Mouse (Mus musculus) liver, embryonic 12.5 days (tissue): ENCODE results near the gene Ston1. TPM values are rescaled to one million over a fixed set of nuclear protein-coding genes. Genes with fewer than 3 reads are reported as not detected.

ENCODE experiments used
- ATAC-seq: fragments of 200-750 bp; cut with Nextera tagmentation; 2 replicates; pipeline ENCODE4 v1.8.0; 2017; ENCODE audit warnings: moderate number of reproducible peaks, mild to moderate bottlenecking, moderate library complexity
- H3K27ac ChIP-seq: fragments of 300-500 bp; sonication (generic); 2 replicates; pipeline ENCODE4 v1.5.1; 2016; ENCODE audit warnings: mild to moderate bottlenecking
- H3K27me3 ChIP-seq: fragments of 300-500 bp; sonication (generic); replicated peaks from 2 replicates; pipeline ENCODE4 v1.6.1; 2016; ENCODE audit warnings: mild to moderate bottlenecking, moderate library complexity
- H3K36me3 ChIP-seq: fragments of 300-500 bp; sonication (generic); 2 replicates; pipeline ENCODE4 v1.6.1; 2016; ENCODE audit warnings: mild to moderate bottlenecking, moderate library complexity
- H3K4me1 ChIP-seq: fragments of 300-500 bp; sonication (generic); 2 replicates; pipeline ENCODE4 v1.6.1; 2016
- H3K4me2 ChIP-seq: fragments of 300-500 bp; sonication (generic); 2 replicates; pipeline ENCODE4 v1.6.1; 2016; ENCODE audit warnings: mild to moderate bottlenecking, moderate library complexity
- H3K4me3 ChIP-seq: fragments of 300-500 bp; sonication (generic); 2 replicates; pipeline ENCODE4 v1.5.1; 2016; ENCODE audit warnings: mild to moderate bottlenecking, moderate library complexity
- H3K9ac ChIP-seq: fragments of 300-500 bp; sonication (generic); 2 replicates; pipeline ENCODE4 v1.6.1; 2016; ENCODE audit warnings: mild to moderate bottlenecking, moderate library complexity
- H3K9me3 ChIP-seq: fragments of 300-500 bp; sonication (generic); replicated peaks from 2 replicates; pipeline ENCODE4 v1.6.1; 2016; ENCODE audit warnings: mild to moderate bottlenecking, moderate library complexity
- WGBS: fragments of 180-500 bp; shearing (Covaris S2); methylation state at CpG from one replicate; pipeline ENCODE4 v1.1.7; 2016; ENCODE audit not compliant: insufficient replicate concordance; 5-methylcytosine and 5-hydroxymethylcytosine counted together
- polyA plus RNA-seq: library from polyadenylated mRNA; unstranded; fragments of >200 nt; fragmentation: Nextera tagmentation; extraction: Ambion mirVana; gene quantifications from 2 replicates; pipeline ENCODE4 v1.2.1, GENCODE M21; 2016

The Ston1 gene
- polyA plus RNA-seq, 1 experiment from 2014 or later = 1.4 TPM

DNA sequence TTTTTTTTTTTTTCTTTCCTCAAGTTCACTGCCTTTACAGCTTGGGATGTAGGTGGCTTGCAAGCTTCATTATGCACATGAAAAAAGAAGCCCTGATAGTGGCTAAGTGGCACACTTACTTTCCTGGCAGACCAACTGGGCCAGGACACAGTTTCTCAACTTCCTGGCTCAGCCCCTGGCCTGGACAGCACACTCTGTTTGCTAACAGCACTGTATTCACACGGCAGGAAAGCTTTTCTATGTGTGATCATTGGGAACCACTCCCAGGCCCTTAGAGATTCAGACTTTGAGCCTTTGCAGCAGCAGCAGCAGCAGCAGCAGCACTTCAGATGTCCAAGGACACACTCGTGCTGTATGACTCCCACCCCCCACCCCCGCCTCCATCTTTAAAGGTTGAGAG is 16.8 kb downstream of the Ston1 start:
- no peaks in the 10 kb centered on the region for H3K9me3 ChIP-seq
- 41% methylated on average over 3 of the region's 3 CpGs for WGBS
- H3K27me3 ChIP-seq = no peaks in the 10 kb centered on the region
- no peaks in the 10 kb centered on the region for H3K36me3 ChIP-seq
- no peak overlapping the region for H3K27ac ChIP-seq
- no peak overlapping the region for H3K9ac ChIP-seq
- no peak overlapping the region for H3K4me2 ChIP-seq
- no peak overlapping the region for H3K4me3 ChIP-seq
- ATAC-seq = no peak
- 0 out of 2 replicates have a peak, but pooled peaks cover 13% of the 10 kb centered on the region for H3K4me1 ChIP-seq

DNA sequence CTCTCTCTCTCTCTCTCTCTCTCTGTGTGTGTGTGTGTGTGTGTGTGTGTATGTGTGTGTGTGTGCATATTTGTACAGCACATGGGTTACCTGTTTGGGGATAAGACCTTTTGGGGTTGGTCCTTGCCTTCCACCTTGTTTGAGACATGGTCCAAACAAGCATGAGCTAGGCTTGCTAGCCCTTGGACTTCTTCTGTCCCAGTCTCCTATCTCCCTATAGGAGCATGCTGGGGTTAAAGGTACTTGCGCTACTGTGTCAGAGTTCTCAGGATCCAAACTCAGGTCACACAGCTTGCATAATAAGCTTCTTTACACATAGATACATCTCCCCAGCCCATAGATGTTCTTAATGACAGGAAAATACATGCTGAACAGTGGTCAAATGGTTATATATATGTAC is 17.2 kb downstream of the Ston1 start:
- Histone ChIP-seq H3K27ac (no peak overlapping the region), H3K4me1 (0 out of 2 replicates have a peak, but pooled peaks cover 13% of the 10 kb centered on the region), H3K9me3 (no peaks in the 10 kb centered on the region), H3K9ac (no peak overlapping the region), H3K27me3 (no peaks in the 10 kb centered on the region), H3K4me2 (no peak overlapping the region), H3K36me3 (no peaks in the 10 kb centered on the region), H3K4me3 (no peak overlapping the region)
- WGBS = 83% methylated on average over 1 of the region's 1 CpGs
- no peak for ATAC-seq

DNA sequence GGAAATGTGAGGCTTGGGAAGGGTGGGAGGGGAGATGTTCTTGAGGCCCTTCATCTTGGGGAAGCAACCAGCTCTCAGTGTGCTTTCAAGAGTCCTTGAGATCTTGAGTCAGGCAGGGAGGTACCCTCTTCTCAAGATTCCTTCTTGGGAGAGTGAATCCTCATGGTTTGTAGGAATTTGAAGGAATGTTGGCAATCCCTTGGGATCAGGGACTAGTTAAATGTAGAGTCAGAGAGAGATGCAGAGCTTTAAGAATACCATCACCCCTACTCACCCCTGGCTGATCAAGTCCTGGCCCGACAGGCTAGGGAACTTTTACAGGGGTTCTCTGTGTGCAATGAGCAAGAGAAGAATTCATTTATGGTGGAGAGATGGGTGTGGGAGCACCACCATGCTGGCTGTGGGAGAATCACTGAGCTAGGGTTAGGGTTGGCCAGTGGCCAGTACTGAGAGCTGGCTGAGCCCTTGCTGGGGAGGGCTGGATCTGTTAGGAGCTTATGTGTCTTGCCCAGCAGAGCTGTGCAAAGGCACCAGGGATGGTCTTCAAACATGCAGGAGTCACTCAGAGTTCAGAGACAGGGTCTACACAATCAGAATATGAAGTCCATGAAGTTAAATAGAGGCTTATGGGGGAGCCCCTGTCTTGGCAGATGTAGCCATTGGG is 18.1 kb downstream of the Ston1 start:
- Histone ChIP-seq H3K4me3 (no peak overlapping the region), H3K9me3 (no peaks in the 10 kb centered on the region), H3K4me2 (no peak overlapping the region), H3K36me3 (no peaks in the 10 kb centered on the region), H3K9ac (no peak overlapping the region), H3K27me3 (no peaks in the 10 kb centered on the region), H3K4me1 (0 out of 2 replicates have a peak, but pooled peaks cover 13% of the 10 kb centered on the region), H3K27ac (no peak overlapping the region)
- no peak for ATAC-seq
- WGBS = 73% methylated on average over 1 of the region's 1 CpGs

DNA sequence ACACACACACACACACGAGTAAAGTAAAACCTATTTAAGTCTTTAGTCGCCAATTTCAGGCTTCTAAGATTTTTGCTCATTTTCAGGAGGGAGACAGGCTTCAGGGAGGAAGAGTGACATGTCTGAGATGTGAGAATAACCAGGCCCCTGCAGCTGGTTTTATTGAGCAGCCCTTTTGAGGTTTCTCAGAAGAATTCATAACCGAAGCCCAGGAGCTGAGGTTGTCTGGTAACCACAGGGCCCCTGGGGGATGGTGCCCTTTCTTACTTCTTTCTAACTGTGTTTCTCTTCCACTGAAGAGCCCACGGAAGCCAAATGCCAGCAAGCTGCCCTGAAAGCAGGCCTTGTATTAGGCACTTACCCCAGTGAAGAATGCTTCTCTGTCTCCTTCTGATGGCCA is 23.5 kb downstream of the Ston1 start:
- ATAC-seq = no peak
- no peaks in the 10 kb centered on the region for H3K9me3 ChIP-seq
- H3K4me2 ChIP-seq = no peak overlapping the region
- H3K27me3 ChIP-seq = no peaks in the 10 kb centered on the region
- H3K4me1 ChIP-seq = peaks cover 8% of the 10 kb centered on the region; the same call in 1 of the 2 replicates
- H3K9ac ChIP-seq = no peak overlapping the region
- H3K27ac ChIP-seq = no peak overlapping the region
- no peaks in the 10 kb centered on the region for H3K36me3 ChIP-seq
- no peak overlapping the region for H3K4me3 ChIP-seq
- WGBS = 53% methylated on average over 4 of the region's 4 CpGs

DNA sequence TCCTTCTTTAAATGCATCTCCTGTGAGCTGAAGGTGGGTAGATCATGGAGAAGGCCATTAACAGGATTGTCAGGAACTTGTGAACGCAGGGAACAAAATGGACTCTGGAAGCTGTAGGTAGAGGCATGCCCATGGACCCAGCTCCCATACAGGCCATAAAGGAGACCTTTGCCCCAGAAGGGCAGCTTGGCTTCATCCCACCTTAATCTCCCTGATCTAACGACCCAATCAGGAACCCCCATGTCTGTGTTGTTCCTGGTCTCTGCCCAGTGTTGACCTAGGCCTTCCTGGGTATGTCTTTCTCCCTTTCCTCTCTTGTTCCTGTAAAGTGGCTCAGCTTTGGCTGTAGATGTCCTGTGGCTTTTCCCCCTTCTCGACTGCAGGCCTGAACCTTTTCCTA is 23.9 kb downstream of the Ston1 start:
- 59% methylated on average over 3 of the region's 3 CpGs for WGBS
- H3K4me3 ChIP-seq = no peak overlapping the region
- H3K4me2 ChIP-seq = no peak overlapping the region
- H3K9me3 ChIP-seq = no peaks in the 10 kb centered on the region
- no peaks in the 10 kb centered on the region for H3K27me3 ChIP-seq
- peaks cover 8% of the 10 kb centered on the region; the same call in 1 of the 2 replicates for H3K4me1 ChIP-seq
- no peaks in the 10 kb centered on the region for H3K36me3 ChIP-seq
- no peak overlapping the region for H3K27ac ChIP-seq
- no peak for ATAC-seq
- H3K9ac ChIP-seq = no peak overlapping the region

DNA sequence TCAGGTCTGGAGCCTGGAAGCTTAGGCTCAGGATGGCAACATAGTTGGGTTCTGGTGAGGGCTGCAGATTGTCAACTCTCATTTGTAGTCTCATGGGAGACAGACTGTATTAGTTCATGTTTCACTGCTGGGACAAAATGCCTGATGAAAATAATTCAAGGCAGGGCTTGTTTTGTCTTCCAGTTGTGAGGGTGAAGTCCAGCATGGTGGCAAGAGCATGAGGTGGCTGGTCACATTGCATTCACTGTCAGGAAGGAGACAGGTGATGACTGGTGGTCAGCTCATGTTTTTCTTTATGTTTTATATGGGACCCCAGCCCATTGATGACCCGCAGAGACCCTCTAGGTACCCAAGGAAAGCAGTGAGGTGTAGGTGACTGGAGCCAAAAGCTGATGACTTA is 25.2 kb downstream of the Ston1 start:
- H3K9ac ChIP-seq = no peak overlapping the region
- H3K4me3 ChIP-seq = no peak overlapping the region
- H3K9me3 ChIP-seq = no peaks in the 10 kb centered on the region
- H3K27ac ChIP-seq = no peak overlapping the region
- H3K27me3 ChIP-seq = no peaks in the 10 kb centered on the region
- no peak for ATAC-seq
- H3K4me1 ChIP-seq = peaks cover 8% of the 10 kb centered on the region; the same call in 1 of the 2 replicates
- no peaks in the 10 kb centered on the region for H3K36me3 ChIP-seq
- WGBS = 64% methylated on average over 1 of the region's 1 CpGs
- no peak overlapping the region for H3K4me2 ChIP-seq

DNA sequence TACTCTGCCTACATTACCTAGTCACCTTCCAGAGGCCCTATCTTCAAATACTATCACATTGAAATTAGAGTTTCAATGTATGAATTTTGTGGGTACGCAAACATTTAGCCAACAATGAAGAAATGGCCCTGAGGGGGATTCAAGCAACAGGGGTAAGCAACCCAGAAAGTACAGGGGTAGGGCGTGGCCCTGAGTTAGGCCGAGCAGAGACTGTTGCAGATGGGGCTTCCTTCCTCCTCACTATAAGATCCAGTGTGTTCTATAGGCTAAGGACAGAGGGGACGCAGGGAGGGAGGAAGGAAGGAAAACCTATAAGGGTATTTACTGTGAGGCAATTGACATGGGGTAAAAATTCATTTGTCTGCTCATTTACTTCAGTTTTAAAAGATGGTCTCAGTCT is 26.9 kb downstream of the Ston1 start:
- 52% methylated on average over 4 of the region's 4 CpGs for WGBS
- H3K9me3 ChIP-seq = no peaks in the 10 kb centered on the region
- H3K27me3 ChIP-seq = no peaks in the 10 kb centered on the region
- peaks cover 12% of the 10 kb centered on the region; the same call in 1 of the 2 replicates for H3K4me1 ChIP-seq
- H3K9ac ChIP-seq = no peak overlapping the region
- H3K36me3 ChIP-seq = no peaks in the 10 kb centered on the region
- ATAC-seq = no peak
- H3K27ac ChIP-seq = no peak overlapping the region
- no peak overlapping the region for H3K4me2 ChIP-seq
- no peak overlapping the region for H3K4me3 ChIP-seq

DNA sequence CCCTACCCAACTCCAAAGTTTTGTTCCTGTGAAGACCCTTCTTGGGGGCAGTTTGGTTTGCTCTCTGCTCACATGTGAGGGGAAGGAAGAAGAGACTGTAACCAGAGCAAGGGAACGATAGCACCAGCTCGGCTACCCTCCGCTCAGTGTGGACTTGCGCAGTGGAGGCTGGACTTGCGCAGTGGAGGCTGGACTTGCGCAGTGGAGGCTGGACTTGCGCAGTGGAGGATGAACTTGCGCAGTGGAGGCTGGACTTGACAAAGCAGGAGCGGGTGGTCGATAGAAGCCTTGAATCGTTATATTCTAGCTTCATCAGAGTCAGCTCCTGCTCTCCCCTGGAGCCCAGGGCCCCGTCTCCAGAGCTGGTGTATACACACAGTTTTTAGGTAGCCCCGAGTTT is 27.9 kb downstream of the Ston1 start:
- peaks cover 22% of the 10 kb centered on the region; the same call in 1 of the 2 replicates for H3K4me1 ChIP-seq
- no peak for ATAC-seq
- no peak overlapping the region for H3K4me3 ChIP-seq
- no peaks in the 10 kb centered on the region for H3K9me3 ChIP-seq
- H3K27ac ChIP-seq = peak overlapping the region; percentile 31
- H3K36me3 ChIP-seq = no peaks in the 10 kb centered on the region
- H3K27me3 ChIP-seq = no peaks in the 10 kb centered on the region
- WGBS = 82% methylated on average over 13 of the region's 13 CpGs
- no peak overlapping the region for H3K9ac ChIP-seq
- no peak overlapping the region for H3K4me2 ChIP-seq

DNA sequence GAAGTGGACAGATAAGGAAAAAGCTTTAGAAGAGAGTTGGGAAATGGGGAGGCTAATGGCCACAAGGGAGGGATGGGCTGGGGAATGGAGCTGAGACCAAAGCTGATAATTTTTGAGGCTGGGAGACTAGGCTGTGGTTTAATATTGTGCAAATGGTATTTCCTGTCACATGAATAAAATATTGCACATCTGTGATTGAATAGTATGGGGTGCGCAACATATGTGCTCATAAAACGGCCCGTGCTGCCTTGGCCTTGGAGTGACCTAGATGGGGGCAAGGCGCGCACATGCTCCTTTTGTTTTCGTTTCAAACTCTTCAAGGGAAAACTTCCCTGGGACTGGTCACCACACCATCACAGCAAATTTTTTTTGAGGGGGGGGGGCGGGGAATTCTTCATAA is 28.4 kb downstream of the Ston1 start:
- no peak for ATAC-seq

DNA sequence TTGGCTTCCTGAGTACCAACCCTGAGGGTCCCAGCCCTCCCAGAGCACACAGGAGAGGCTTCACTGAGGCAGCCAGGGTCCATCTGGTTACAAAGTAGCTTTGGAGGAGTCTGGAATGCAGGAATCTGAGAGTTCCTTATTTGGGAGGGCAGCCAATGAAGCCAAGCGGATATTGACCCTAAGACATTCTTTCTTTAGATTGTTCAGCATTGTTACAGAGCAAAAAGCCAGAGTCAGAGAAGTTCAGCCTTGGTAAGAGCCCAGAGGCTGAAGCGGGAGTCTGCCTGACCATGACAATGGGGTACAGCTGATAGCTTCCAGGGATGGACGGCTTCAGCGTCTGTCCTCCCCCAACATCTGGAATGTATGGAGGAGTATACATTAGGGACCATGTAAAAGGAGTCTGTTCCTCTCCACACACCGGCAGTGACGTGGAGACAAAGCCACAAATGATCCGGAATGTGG is 28.9 kb downstream of the Ston1 start:
- Histone ChIP-seq H3K4me3 (0 out of 2 replicates have a peak overlapping the region, but pooled peaks have one; percentile 10), H3K36me3 (no peaks in the 10 kb centered on the region), H3K4me1 (peaks cover 24% of the 10 kb centered on the region; the same call in 1 of the 2 replicates), H3K9ac (no peak overlapping the region; the same call in 1 of the 2 replicates), H3K27ac (peak overlapping the region; percentile 31; the same call in 1 of the 2 replicates), H3K4me2 (no peak overlapping the region), H3K9me3 (no peaks in the 10 kb centered on the region), H3K27me3 (no peaks in the 10 kb centered on the region)
- peak; percentile 27; the same call in 1 of the 2 replicates for ATAC-seq
- WGBS = 54% methylated on average over 7 of the region's 7 CpGs

More for the DNA sequence above, 28.4 kb downstream of the Ston1 start:
- H3K27me3 ChIP-seq = no peaks in the 10 kb centered on the region
- peak overlapping the region; percentile 31 for H3K27ac ChIP-seq
- H3K4me1 ChIP-seq = peaks cover 24% of the 10 kb centered on the region; the same call in 1 of the 2 replicates
- no peak overlapping the region for H3K9ac ChIP-seq
- no peak overlapping the region for H3K4me3 ChIP-seq
- H3K4me2 ChIP-seq = no peak overlapping the region
- no peaks in the 10 kb centered on the region for H3K36me3 ChIP-seq
- no peaks in the 10 kb centered on the region for H3K9me3 ChIP-seq
- WGBS = 72% methylated on average over 7 of the region's 7 CpGs

DNA sequence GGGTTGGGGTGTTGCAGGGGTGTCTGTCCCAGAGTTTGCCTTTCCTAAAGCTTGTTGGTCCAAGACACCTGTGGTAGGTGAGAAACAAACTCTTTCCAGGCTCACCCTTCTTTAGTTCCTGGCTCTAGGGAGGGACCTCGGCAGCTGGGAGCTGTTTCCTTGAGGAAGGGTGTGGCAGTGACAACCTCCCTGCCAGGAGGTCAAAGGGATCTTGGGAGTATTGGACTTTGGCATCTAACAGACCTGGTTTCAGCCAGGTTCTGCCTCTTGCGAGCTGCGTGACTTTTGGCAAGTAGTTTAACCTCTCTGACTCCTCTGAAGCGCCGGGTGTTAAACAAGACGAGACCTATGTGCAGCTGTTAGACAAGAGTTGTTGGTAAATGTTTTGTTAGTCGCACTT is 29.7 kb downstream of the Ston1 start:
- Histone ChIP-seq H3K9ac (no peak overlapping the region), H3K4me2 (peak overlapping the region; percentile 13), H3K9me3 (no peaks in the 10 kb centered on the region), H3K36me3 (no peaks in the 10 kb centered on the region), H3K27ac (peak overlapping the region; percentile 31; the same call in 1 of the 2 replicates), H3K27me3 (no peaks in the 10 kb centered on the region), H3K4me1 (peaks cover 24% of the 10 kb centered on the region; the same call in 1 of the 2 replicates), H3K4me3 (peak overlapping the region; percentile 10; the same call in 1 of the 2 replicates)
- ATAC-seq = no peak
- 74% methylated on average over 7 of the region's 7 CpGs for WGBS

DNA sequence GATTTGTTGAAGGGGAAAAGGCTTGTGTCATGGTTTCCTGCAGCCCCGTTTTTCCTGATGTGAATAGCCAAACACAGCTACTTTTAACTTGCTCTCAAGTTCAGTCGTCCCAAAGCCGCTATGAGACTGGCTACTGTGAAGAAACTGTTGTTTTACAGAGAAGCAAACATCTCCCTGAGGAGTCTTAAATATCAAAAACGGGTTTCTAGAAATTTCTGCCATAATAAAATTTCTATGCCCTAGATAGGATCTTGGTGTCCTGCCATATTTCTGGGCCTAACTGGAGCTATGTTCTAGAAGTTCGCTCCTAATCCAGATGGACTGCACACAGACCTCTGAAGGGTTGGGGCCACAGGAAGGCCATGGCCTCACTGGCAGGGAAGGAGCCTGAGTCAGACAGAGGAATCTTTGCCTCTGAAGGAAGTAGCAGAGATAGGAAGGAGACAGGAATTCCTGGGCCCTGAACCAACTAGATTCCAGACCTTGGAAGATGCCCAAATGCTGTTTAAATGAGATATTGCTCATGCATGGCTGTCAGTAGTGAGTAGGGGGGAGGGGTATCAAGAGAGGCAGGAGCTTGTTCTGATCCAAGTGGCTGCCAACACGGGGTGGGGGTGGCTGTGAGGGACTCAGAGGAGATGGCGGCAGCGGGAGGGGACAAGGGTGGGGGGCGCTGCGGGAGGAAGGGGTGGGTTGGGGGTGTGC is 31.3 kb downstream of the Ston1 start:
- no peak overlapping the region for H3K9ac ChIP-seq
- ATAC-seq = peak; percentile 24; the same call in 1 of the 2 replicates
- WGBS = 30% methylated on average over 10 of the region's 10 CpGs
- peak overlapping the region; percentile 65; the same call in 1 of the 2 replicates for H3K27ac ChIP-seq
- no peaks in the 10 kb centered on the region for H3K36me3 ChIP-seq
- H3K27me3 ChIP-seq = no peaks in the 10 kb centered on the region
- H3K4me1 ChIP-seq = peaks cover 24% of the 10 kb centered on the region; the same call in 1 of the 2 replicates
- no peaks in the 10 kb centered on the region for H3K9me3 ChIP-seq
- no peak overlapping the region; the same call in 1 of the 2 replicates for H3K4me2 ChIP-seq
- no peak overlapping the region for H3K4me3 ChIP-seq
